Mouse (Mus musculus): Measurements from ENCODE around the gene Hsf5.

DNA sequence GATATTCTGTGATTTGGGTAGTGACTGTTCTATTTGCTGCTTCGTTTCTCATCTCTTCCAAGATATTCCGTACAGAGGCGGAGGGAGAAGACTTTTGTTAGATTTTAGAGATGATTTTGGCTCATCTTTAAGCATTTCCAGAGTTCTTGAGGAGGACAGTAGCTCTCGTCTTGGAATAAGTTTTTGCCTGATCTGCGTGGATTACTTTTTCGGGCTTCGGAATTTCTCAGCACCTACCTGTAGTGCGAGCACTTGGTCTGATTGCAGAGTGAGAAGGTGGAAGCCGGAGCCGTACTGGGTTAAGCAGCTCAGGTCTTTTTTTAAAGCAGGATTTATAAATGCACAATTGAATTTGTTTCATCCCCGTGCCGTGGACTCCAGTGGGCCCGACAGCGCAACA, 45.9 kb downstream of the Hsf5 start:
- no peak for TF ChIP-seq CTCF (IDR thresholded peaks at IDR 0.05; ENCODE audit: control insufficient read depth, insufficient read depth, insufficient read length)
- TF ChIP-seq MYOG (IDR thresholded peaks at IDR 0.05; ENCODE audit: control insufficient read depth, extremely low read depth, insufficient read length): no peak
- no peak for TF ChIP-seq USF1 (IDR thresholded peaks at IDR 0.05; ENCODE audit: low read depth)
- no peak for TF ChIP-seq MYOD1 (IDR thresholded peaks at IDR 0.05; ENCODE audit: control insufficient read depth, insufficient read length, low read depth)
- no peak for TF ChIP-seq FOSL1 (IDR thresholded peaks at IDR 0.05; ENCODE audit: insufficient read depth, low read length, poor library complexity, severe bottlenecking)
- no peak for TF ChIP-seq CEBPB (IDR thresholded peaks at IDR 0.05; ENCODE audit: low read depth)
